Mouse (Mus musculus) heart, postnatal 0 days (tissue): Measurements from ENCODE around the gene Scrg1.

Source experiments
- CTCF ChIP-seq: IDR thresholded peaks from 2 replicates; pipeline ENCODE4 v1.5.1; 2016; ENCODE audit warnings: antibody characterized with exemption, control low read depth, low read depth
- EP300 ChIP-seq: IDR thresholded peaks from 2 replicates; pipeline ENCODE4 v1.6.1; 2016; ENCODE audit warnings: antibody characterized with exemption, low read depth

GRCm38 (mm10) chr8:57517723-57518122 is 62.0 kb downstream of the Scrg1 start:
- no peak for TF ChIP-seq CTCF
- TF ChIP-seq EP300, result no peak
